Mouse (Mus musculus) spleen, adult 12 weeks (tissue): ENCODE data around the gene Ereg.

Experiments used
- DNase-seq: peaks from one replicate; pipeline ENCODE4 v3.0.0; 2022; ENCODE audit warnings: low spot score

The Ereg gene

GRCm38 (mm10) chr5:91074450-91074950 lies at the start of gene Ereg:
Gene Ereg, plus strand, starts transcription at chr5:91074622.
- DNase-seq, result no peak

- no peak for DNase-seq
Observed at GRCm38 (mm10) chr5:91027164-91027563, 47.3 kb upstream of the Ereg start, which contains the start of gene Epgn. Gene Epgn, plus strand, starts transcription at chr5:91027464.

- no peak for DNase-seq
Observed at GRCm38 (mm10) chr5:91027840-91028239, 46.6 kb upstream of the Ereg start.

GRCm38 (mm10) chr5:91030629-91031028 lies 43.8 kb upstream of the Ereg start:
- DNase-seq, result no peak

- DNase-seq, result no peak
Observed at GRCm38 (mm10) chr5:91035341-91035740, 39.1 kb upstream of the Ereg start.

- DNase-seq, result no peak
Observed at GRCm38 (mm10) chr5:91036628-91037027, 37.8 kb upstream of the Ereg start.

- no peak for DNase-seq
Observed at GRCm38 (mm10) chr5:91037756-91038155, 36.7 kb upstream of the Ereg start.

GRCm38 (mm10) chr5:91038547-91038946 lies 35.9 kb upstream of the Ereg start:
- DNase-seq, result no peak

GRCm38 (mm10) chr5:91038963-91039362 lies 35.5 kb upstream of the Ereg start:
- no peak for DNase-seq

GRCm38 (mm10) chr5:91047987-91048386 lies 26.4 kb upstream of the Ereg start:
- DNase-seq, result no peak

- DNase-seq, result no peak
Observed at GRCm38 (mm10) chr5:91048397-91048796, 26.0 kb upstream of the Ereg start.

- DNase-seq, result no peak
Observed at GRCm38 (mm10) chr5:91072340-91072739, 2.1 kb upstream of the Ereg start.

- no peak for DNase-seq
Observed at GRCm38 (mm10) chr5:91073626-91074025, 796 bp upstream of the Ereg start.

GRCm38 (mm10) chr5:91074026-91074425 lies 396 bp upstream of the Ereg start:
- DNase-seq, result no peak

- DNase-seq, result no peak
Observed at GRCm38 (mm10) chr5:91075021-91075420, 599 bp downstream of the Ereg start.

GRCm38 (mm10) chr5:91083016-91083415 lies 8.6 kb downstream of the Ereg start:
- no peak for DNase-seq

- no peak for DNase-seq
Observed at GRCm38 (mm10) chr5:91085291-91085690, 10.9 kb downstream of the Ereg start.

GRCm38 (mm10) chr5:91090301-91090700 lies 15.9 kb downstream of the Ereg start:
- no peak for DNase-seq

GRCm38 (mm10) chr5:91097911-91098614 lies 23.6 kb downstream of the Ereg start:
- no peak for DNase-seq

- DNase-seq, result no peak
Observed at GRCm38 (mm10) chr5:91101742-91102141, 27.3 kb downstream of the Ereg start.

GRCm38 (mm10) chr5:91103943-91104665 lies 29.7 kb downstream of the Ereg start:
- no peak for DNase-seq

GRCm38 (mm10) chr5:91106248-91106647 lies 31.8 kb downstream of the Ereg start:
- DNase-seq, result no peak

- no peak for DNase-seq
Observed at GRCm38 (mm10) chr5:91110023-91110670, 35.7 kb downstream of the Ereg start.
